Mouse (Mus musculus): ENCODE data around the gene Acot2.

Gene Acot2

GRCm38 (mm10) chr12:84038241-84038640 is 50.6 kb downstream of the Acot2 start, which contains the start of gene Acot4:
Acot4 (plus strand) TSS chr12:84038379.
- DNase-seq (ENCODE audit: low read depth, low spot score): peak; percentile 33

GRCm38 (mm10) chr12:84038691-84039111 is 51.0 kb downstream of the Acot2 start, which contains the start of gene Gm49366:
Gm49366 (plus strand) TSS chr12:84038935.
- DNase-seq (ENCODE audit: low read depth, low spot score): peak; percentile 78

- no peak for DNase-seq (ENCODE audit: low read depth, low spot score)
Observed at GRCm38 (mm10) chr12:84042248-84042647, 54.6 kb downstream of the Acot2 start.

All from ZHBTc4 (cell line).